Mouse (Mus musculus): ENCODE measurements at regions not wholly inside any gene's neighbourhood (a gene's known extent, or its start where the extent isn't known, plus 50 kb on each side); places are given as distances from the start of the nearest gene placed in this dataset.
A peak's percentile ranks its signal among the peaks of the same experiment; 100 is the strongest.
"Not testable (repeated sequence)": the region's sequence is repeated elsewhere in the genome, so short reads cannot be mapped to it uniquely, and the experiment has no call there.

DNA sequence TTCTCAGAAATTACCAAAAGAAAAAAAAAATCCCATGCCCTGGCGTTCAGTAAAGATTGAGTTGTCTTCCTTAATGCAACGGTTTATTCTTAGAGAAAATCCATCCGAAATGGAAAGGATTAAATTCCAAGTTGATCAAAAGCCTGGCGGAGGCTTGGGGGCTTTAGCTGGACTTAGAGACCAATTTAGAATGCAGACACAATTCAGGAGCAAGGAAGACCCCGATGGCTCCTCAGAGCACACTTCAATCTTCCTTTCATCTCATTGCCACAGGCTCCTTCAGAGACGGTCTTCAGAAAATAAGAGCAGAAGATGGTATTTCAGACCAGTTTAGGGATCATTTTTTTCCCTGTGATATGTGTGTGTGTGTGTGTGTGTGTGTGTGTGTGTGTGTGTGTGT lies 171.8 kb downstream of the Ankrd50 start:
- DNase-seq, result no peak

DNA sequence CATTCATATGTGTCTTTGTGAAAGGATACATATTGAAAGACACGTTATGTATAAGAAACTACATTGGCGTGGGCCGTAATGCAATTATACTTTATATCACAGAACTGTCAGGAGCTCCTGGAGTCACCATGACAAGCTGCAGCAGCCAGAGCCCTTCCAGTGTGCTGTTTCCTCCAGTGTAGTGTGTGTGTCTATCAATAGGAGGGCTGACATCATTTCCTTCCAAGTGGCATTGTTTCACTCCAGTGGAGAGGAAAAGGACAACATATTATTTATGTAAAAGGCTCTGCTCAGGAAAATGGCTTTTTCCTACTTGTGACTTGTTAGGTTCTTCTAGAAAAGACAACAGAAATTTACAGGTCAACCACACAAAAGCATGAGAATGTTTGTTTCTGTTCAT lies 172.5 kb downstream of the Ankrd50 start:
- peak; percentile 35 for DNase-seq

- peak; percentile 23 for DNase-seq
Observed at GRCm38 (mm10) chr3:38299898-38300751, 184.5 kb downstream of the Ankrd50 start.

- peak; percentile 17 for DNase-seq
Observed at GRCm38 (mm10) chr3:38299236-38299897, 185.3 kb downstream of the Ankrd50 start.

DNA sequence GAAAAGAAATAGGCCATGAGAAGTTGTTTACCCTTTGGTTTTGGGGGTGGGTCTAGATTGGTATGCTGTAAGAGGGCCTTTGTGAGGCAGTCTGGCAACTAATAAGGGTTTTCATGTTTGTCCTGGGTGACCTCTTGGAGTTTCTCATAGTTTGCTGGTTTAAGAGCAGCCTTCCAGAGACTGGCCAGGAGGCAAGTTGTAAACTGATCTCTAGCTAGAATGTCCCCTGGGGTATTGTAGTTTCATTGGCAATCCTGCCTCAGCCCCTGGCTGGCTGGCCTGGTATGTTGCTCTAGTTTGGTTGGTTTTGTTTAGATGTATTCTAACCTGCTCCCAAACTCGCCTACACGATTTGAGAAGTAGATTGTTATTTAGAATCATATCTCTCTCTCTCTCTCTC lies 187.1 kb downstream of the Ankrd50 start:
- no peak for DNase-seq

- DNase-seq, result no peak
Observed at GRCm38 (mm10) chr3:38289062-38289461, 195.6 kb downstream of the Ankrd50 start.

GRCm38 (mm10) chr3:38283687-38284124 lies 200.9 kb downstream of the Ankrd50 start:
- peak; percentile 59 for DNase-seq

DNA sequence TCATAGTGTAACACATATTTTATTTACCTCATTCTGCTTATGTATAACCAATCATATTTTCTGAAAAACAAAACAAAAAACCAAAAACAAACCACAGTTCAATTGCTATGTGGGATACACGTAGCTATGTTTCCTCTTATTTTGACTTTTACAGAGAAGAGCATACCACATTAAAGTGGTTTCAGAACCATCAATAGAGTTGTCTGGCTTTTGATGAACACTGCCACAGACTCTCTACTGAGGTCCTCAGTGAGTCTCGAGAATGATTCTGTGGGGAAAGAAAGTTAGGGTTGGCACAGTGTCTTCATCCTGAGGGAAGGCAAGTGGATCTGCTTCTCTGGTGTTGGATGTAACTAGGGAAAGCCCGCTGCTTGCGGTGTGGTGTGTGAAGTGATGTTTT lies 201.8 kb downstream of the Ankrd50 start:
- no peak for DNase-seq

- DNase-seq, result peak; percentile 40
Observed at GRCm38 (mm10) chr3:38281683-38282082, 203.0 kb downstream of the Ankrd50 start.

- no peak for DNase-seq
Observed at GRCm38 (mm10) chr3:38280876-38281275, 203.8 kb downstream of the Ankrd50 start.

DNA sequence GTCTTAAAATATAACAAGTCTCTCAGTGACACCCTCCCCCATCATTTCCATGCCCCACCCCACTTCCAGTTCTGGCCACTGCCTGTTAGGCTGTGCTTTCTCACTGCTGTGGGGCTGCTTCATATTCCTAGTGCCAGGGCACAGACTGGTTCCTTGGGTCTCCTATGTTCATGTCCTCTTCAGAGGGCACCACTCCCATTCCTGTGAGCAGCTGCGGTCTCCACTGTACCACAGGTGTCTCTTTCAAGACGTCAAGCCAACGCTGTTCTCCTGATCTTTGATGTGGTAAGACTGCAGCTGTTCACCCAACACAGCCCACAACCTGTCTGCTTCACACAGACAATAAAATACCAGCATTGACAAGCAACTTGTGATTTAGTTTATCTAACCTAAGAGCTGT lies 204.5 kb downstream of the Ankrd50 start:
- DNase-seq, result no peak

DNA sequence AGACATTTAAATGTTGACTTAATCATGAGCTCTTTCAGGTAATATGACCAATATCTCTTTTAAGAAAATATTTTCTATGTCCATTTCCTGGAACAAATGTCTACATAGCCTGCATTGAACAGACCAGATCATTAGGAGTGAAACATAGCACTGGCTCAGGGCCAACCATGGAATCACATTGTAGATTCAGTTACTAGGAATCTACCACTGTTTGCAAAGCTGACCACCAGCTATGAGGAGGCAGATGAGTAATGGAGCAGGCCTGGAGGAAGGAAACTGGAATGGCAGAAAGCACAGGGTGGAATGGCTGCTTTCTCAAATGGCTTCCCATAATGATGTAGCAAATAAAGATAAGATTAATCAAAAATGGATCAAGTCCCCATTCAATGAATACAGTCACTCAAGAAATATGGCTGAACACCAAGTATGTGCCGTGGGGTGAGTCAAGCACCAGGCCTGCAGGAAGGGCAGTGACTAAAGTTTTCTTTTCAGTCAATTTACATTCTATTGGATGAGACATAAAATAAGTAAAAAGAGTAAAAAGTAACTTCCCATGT lies 207.6 kb downstream of the Ankrd50 start:
- no peak for DNase-seq

GRCm38 (mm10) chr3:38275321-38275720 lies 209.3 kb downstream of the Ankrd50 start:
- peak; percentile 58 for DNase-seq

GRCm38 (mm10) chr3:38270742-38271141 lies 213.9 kb downstream of the Ankrd50 start:
- DNase-seq, result no peak

DNA sequence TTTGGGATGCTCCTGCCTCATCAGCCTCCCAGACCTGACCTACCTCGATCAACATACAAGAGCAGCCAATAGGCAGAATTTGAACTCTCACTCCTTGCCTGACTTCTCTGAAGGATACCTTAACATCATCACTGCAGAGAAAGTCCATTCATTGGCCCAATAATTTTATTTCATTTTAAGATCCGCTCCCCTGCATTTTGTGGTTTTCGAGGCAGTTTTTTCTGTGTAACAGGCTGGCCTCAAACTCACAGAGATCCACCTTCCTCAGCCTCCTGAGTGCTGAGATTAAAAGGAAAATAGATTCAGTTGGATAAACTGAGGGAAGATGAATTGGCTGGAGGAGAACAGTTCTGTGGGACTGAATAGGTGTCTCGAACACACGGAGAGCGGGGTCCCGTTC lies 216.4 kb downstream of the Ankrd50 start:
- no peak for DNase-seq

DNA sequence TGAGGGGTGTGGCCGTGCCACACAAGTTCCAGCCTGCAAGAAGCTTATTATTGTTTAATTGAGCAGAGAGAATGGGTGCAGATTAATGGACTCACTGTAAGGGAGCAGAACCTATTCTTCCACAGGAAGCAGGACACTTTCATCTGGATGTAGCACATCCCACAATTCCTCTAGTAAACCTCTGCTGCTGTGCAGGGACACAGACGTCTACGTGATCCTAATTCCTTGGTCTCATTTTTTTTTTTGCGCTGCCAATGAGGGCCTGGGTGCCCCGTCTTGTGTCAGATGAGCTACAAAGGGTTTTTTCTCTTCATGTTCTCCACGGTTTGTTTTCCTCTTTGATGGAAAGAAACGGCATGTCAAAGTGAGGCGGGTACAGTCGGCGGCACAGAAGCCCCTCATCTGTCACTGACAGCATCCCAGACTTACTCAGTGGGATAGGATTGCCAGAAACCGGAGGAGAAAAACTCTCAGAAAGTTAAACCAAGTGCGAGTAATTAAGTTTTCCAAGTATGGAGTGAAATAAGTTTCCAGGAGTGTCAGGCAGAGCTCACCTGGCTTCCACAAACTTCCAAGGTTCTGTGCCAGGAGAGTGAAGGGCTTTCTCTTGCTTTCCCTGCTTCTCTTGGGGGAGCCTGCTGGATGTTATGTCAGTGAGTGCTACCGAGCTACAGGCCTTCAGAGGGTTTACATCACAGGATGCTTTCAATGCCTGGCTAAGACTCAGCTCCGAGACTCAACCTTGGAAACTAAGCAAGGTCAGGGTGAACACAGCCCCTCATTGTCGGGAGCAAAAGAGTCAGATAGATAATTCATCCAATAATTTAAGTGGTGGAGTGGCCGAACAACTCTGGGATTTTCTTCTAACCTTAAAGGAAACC lies 221.1 kb downstream of the Ankrd50 start:
- no peak for DNase-seq

DNA sequence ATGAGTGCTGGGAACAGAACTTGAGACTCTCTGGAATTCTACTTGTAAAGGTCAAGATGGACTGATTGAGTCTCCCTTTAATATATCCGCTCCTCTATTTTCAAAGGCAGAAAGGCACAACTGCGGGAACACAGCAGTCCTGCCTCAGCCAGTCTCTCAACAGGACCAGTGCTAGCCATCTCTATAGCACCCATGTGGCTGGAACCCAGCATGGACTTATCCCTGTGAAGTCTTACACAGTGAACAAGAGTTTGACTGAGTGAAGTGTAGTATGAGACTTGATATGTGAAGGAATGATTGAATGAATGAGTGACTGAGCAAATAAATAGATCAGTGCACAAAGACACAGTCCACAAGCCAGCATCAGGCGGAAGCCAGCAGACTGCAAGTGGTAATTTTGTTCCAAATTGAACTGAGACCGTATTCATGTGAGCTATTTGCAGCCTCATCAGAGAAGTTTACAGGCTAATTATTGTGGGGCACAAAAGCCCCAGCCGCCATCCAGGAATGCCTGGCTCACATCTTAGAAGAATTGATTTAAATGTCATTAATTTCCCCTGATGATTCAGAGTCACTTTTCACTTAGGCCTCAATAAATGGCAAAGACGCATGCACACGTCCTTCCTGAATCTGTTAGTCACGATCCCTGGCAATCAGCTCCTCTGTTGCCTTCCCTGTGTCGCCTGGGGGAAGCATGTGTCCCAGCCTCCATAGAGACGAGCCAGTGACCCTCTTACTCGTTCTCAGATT lies 223.1 kb downstream of the Ankrd50 start:
- no peak for DNase-seq

DNA sequence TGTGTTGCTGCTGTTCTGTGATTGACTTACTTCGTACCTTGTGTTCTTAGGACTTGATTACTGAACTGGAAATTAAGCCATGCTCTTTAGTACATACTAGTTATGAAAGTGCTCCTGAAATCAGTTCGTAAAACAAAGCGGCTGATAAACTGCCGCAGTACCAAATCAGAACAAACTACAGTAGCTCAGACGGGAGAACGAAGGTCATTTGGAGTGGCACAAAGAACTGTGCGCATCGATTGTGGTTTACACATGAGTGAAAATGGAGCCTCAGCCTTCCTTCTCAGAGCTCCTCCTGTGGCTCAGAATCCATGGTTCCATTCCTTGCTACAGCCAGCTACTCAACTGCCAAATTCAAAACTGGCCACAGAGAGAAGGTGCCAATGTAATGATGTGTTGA lies 225.4 kb downstream of the Ankrd50 start:
- DNase-seq, result not testable (repeated sequence)

DNA sequence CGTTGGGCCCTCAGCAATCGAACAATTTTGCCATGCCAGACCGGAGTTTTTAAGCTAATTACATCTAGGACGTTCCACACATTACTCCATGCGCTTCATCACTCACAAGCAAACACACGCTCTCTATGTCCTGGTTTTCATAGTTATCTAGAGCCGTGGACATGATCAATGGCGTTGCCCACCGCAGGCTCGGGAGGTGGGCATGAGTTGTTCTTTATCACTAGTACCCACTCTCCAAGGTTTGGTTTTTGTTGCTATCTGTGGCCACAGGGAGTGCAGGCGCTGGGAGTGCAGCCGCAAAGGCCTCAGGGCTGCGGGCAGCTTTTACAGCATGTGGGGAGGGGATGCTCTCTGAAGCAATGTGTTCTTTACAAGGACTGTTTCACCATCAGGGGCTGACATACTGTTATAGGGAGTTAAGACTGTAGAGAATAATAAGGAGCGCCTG lies 226.8 kb downstream of the Ankrd50 start:
- DNase-seq, result no peak

DNA sequence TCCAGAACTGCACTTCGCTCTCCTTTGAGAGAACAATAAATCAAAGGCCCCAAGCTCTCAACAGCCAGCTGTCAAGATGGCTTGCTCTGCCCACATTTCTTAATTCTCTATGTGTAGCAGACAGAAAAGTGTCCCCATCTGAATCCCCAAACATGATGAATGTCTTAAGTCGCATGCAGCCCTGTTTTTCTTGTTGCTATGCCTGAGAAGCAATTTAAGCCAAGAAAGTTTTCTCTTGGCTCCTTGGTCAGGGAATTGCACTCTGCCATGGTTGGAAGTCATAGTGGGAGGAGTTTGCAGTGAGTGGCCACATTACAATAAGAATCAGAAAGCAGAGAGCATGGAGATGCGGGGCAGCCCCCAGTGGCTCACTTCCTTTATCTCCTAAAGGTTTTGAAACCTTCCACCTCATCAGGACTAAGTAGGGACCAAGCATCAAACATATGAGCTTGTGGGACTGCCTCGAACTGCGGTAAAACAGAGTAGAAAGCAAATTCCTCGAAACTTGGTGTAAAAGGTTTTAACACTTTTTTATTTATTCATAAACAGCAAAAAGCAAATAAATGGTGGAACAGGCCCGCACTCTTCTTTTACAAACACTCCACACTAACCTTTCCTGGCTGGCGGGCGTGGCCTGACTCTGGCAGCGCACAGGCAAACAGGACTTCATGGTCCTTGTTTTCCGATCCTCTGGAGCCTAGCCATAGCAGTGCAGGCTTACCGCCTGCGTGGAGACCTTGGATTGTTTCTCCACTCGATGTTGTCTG lies 227.4 kb downstream of the Ankrd50 start:
- DNase-seq, result no peak

DNA sequence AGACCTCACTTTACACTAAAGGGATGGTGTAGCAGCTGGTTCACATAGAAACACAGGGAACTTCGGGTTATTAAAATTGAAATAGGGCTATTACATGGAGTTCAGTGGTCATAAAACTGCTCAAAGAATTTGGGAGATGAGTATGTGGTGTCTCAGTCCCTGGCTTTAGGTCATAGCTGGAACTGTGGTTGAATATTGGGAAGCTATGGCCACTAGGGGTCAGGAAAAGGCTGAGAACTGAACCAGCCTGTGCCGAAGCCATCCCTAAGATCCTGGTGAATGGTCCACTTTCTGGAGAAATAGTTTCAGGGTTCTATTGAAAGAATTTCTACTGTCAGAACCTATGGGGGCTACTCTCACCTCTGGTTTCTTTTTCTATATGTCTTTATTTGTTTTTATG lies 229.0 kb downstream of the Ankrd50 start:
- DNase-seq, result peak; percentile 54
